Mouse (Mus musculus): ENCODE measurements around the gene Medag.

DNA sequence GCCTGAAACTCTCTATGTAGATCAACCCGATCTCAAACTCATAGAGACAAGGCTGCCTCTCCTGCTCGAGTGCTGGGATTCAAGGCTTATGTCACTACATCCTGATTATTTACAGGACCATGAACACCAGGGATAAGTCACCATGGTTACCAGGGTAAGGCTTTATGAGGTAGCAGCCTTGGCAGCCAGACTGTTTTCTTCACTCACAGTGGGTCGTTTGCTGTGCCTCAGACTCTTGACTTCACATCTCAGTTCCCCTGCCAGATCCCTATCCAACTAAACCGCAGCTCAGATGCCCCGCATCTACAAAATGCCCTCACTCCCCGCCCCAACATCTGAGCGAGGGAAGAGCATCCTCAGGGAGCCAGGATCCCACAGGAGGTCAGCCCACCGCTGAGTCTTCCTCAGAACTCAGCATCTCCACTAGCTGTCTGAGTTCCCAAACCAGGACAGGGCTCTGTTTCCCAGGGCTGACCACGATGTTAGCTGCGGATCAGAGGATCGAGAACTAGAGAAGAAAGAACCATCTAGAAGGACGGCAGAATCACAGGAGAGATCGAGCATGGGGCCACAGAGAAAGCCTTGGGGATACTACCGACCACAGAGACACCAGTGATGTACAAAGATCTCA, 30.2 kb downstream of the Medag start:
- TF ChIP-seq CTCF (IDR thresholded peaks at IDR 0.05; ENCODE audit: low read depth, low read length) (no peak), POLR2A (IDR thresholded peaks at IDR 0.05; ENCODE audit: borderline replicate concordance, low read depth, low read length) (no peak)

Measured in bone marrow macrophage, adult 2 months (primary cell).